Mouse (Mus musculus) frontal cortex, adult 2 months (tissue): ENCODE results near the gene Epm2aip1. TPM values are rescaled to one million over a fixed set of nuclear protein-coding genes. Genes with fewer than 3 reads are reported as not detected.

Experiments used
- DNase-seq, 2 experiments: peaks; one replicate each; pipeline ENCODE4 v3.0.0; 2022; ENCODE audit warnings: low spot score in 1 of 2; ENCODE audit errors: extremely low spot score in 1 of 2
- polyA plus RNA-seq: library from polyadenylated mRNA; depleted of rRNA; stranded (reverse); fragments of >200 nt; gene quantifications from 2 replicates; pipeline ENCODE4 v1.2.3, GENCODE M21; 2012; rRNA removed

Epm2aip1 gene
- 41.9 and 47.2 TPM in 2 replicates for polyA plus RNA-seq

GRCm38 (mm10) chr9:111271434-111272160 is at the start of gene Epm2aip1, which contains the start of gene Mlh1:
Gene Epm2aip1, plus strand, starts transcription at chr9:111271929.
Gene Mlh1, minus strand, starts transcription at chr9:111271791.
- peak; percentile 98 to 100 for DNase-seq

DNA sequence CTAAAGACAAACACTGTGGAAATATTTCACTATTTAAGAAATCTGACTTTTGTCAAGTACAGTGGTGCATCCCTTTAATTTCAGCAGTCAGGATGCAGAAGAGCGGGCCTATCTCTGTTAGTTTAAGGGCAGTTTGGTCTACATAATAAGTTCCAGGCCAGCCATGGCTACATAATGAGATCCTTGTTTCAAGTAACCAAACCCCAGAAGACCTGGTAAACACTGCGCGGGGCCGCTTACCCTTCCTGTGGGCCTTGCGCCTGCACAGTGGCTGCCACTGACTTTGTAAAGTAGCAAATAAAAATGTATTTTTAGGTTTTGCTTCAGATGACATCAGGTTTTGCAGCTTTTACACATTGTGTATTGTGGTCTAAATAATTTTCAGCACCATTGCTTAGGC is 48.3 kb upstream of the Epm2aip1 start:
- DNase-seq = no peak

GRCm38 (mm10) chr9:111228446-111228845 is 43.3 kb upstream of the Epm2aip1 start:
- peak in 1 of 2 experiments; percentile 20 for DNase-seq

GRCm38 (mm10) chr9:111234701-111235100 is 37.0 kb upstream of the Epm2aip1 start:
- no peak for DNase-seq

DNA sequence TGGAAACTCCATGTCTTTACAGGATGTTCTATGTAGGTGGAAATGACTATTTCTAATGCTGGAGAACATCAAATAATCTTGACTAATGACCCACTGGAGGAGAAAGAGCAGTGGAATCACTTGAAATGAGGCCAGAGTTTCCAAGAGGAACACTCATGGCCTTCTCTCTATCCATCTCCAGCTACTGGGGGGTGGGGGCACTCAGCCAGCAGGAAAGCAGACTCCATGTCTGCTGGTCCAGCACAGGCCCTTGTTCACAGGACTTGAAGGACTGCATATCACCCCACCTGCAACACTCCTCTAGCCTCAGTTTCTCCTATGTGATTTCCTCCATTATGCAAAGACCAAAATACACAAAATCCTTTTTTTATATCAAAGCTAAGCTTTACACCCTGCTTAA is 34.0 kb upstream of the Epm2aip1 start:
- DNase-seq = no peak

- DNase-seq = no peak
Observed at GRCm38 (mm10) chr9:111239821-111240220, 31.9 kb upstream of the Epm2aip1 start.

GRCm38 (mm10) chr9:111243384-111243783 is 28.3 kb upstream of the Epm2aip1 start:
- DNase-seq = no peak

DNA sequence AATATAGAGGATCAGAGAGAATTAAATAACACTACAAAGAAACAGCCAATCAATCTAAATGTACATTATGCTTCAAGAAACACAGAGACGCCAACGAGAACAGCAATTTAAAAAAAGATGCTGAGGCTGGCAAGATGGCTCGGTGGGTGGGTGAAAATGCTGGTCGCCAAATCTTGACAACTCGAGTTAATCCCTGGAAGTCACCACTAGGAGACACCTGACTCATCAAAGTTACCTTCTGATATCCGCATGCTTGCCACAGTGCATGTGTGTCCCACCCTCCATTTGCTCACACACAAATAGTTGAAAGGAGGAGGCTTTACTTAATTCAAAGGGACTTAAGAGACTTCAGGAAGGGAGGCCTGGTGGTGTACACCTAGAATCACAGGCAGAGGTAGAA is 26.2 kb upstream of the Epm2aip1 start:
- DNase-seq = peak in 1 of 2 experiments; percentile 18

DNA sequence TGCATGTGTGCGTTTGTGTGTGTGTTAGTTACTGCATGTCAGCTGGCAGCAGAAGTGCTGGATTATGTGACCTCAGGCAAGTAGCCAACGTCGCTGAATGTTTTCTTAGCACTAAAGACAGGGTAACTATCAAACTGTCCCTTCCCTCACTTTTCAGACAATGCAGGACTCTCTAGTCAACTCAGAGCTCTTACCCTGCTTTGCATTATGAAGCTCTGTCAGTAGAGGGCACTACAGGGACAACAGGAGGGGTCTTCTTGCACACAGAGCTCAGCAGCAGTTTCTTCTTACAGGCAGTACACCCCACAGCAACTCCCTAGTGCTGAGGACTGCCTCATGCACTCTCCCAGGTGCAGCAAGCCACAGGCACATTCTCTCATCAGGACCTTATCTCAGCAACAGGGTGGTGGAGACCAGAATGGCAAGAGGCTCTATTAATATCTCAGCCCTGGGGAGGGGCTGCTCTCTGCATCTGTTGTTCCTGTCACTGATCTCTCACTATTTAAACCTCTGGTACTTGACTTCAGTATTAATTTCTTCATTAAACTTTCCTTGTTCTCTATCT is 24.0 kb upstream of the Epm2aip1 start:
- peak in 1 of 2 experiments; percentile 52 for DNase-seq

DNA sequence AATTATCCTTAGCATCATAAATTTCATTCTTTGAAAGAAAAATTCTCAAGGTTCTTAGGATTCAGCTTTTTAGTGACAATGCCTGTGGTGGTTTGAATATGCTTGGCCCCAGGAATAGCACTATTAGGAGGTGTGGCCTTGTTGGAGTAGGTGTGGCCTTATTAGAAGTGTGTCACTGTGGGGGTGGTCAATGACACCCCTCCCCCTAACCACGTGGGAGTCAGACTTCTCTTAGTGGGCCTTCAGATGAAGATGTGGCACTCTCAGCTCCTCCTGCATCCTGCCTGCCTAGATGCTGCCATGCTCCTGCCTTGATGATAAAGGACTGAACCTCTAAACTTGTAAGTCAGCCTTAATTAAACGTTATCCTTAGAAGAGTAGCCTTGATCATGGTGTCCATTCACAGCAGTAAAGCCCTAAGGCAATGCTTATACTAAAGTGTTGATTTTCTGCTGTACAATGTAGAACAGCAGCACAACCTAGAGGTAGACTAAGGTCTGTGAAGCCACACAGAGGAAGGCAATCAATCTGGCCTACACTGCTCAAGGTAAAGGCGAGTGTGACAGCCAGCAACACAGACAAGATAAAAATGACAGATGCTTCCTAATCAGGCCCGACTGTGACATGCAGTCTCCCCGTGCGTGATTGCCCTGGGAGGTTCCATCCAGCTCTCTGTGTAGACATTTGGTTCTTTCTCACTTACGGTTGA is 19.4 kb upstream of the Epm2aip1 start:
- no peak for DNase-seq

DNA sequence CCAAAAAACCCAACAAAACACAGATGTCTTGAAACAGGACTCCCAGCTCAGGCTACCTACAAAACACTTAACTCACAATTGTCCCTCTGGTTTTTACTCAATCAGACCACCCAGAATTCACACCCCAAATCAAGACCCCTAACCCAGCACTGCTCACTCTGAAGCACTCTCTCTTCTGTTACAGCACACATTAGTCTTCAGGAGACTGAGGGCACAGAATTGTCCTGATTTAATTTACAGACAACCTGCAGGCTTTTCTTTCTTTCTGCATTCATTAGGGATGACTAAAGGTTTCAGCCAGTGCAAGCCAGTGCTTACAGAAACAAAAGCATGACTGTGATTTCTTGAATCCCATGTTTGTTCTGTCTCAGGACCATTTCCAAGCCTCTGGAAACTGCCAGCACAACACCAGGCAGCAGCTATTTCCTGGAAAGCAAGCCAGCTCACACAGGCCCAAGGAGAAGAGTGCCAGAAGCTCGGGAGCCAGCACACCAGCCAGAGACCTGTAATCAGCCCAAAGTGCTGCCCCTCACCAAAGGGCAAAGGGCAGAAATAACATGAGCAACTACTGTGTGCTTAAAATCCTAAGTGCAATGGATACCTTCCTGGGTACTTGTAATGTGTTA is 11.3 kb upstream of the Epm2aip1 start:
- DNase-seq = peak in 1 of 2 experiments; percentile 52

DNA sequence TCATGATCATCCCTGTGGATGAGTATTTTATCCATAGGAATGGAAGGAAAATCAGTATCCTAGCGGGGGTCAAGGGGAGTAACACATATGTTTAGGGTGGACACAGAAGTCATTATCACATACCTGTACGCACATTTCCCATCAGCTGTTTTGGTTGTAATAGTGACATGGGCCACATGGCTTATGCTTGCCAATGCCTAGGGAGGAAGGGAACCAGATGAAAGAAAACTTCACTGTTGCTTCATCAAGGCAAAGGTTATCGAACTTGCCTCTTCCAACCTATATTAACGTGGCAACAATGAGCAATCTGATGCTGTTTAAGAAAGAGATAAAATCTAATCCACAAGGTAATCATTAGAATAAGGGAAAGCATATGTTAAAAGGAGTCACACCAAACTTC is 10.4 kb upstream of the Epm2aip1 start:
- no peak for DNase-seq

- DNase-seq = no peak
Observed at GRCm38 (mm10) chr9:111267998-111268397, 3.7 kb upstream of the Epm2aip1 start.

GRCm38 (mm10) chr9:111270606-111271005 is 1.1 kb upstream of the Epm2aip1 start:
- DNase-seq = no peak

DNA sequence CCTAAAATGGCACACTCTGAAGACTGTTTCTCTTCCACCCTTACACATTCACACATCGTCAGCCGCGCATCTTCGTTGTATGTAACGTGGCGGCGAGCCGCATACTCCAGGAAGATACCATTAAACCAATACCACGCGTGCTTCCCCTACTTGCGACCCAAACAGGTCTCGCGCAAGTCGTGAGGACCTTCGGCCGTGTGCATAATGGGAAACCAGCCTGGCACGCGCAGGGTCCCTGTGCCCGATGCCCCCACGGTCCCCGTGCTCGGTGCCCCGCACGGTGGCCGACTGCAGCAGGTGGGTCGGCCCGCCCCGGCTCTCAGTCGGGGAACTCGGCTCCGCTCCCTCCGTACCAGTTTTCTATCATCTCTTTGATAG is 684 bp upstream of the Epm2aip1 start:
- DNase-seq = no peak

DNA sequence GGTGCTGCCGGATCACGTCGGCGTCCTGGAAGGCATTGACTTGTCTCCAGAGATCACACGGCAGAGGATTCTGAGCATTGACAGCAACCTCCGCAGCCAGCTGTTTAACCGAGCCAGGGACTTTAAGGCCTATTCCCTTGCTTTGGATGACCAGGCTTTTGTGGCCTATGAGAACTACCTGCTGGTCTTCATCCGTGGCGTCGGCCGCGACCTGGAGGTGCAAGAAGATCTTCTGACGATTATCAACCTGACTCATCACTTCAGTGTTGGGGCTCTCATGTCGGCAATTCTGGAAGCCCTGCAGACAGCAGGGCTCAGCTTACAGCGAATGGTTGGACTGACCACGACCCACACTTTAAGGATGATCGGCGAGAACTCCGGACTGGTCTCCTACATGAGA is 627 bp downstream of the Epm2aip1 start:
- DNase-seq = peak in 1 of 2 experiments; percentile 21

GRCm38 (mm10) chr9:111272996-111273785 is 1.5 kb downstream of the Epm2aip1 start:
- no peak for DNase-seq

DNA sequence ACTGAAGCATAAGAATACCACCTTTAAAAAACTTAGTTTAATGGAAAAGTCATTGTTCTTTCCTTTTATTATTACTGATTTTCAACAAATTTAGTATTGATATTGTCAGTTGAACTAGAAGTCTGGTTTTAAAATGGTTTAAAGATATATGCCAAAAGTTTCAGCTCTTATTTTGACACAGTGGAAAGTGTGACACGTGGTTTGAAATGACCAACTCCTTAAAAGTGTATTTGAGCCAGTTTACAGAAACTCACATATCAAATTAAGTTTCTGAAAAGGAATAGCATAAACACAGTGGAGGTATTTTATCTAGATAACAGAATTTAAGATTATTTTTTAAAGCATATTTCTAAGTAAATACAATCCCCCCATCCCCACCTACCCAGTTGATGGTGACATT is 2.2 kb downstream of the Epm2aip1 start:
- no peak for DNase-seq

GRCm38 (mm10) chr9:111275156-111275555 is 3.4 kb downstream of the Epm2aip1 start:
- no peak for DNase-seq

DNA sequence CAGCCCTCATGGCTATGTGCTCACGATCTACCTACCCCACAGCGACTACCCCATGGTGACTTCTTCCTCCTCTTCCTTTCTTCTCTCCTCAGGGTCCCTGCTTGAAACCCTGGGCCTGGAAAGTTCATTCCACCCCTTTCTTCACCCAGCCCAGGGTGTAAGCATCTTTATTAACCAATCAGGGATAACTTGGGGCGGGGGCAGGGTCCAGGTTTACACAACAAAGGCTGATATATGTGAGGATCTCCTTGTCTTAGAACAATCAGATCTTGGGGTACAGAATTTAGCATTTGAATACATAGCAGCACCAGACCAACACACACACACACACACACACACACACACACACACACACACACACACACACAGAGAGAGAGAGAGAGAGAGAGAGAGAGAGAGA is 13.3 kb downstream of the Epm2aip1 start:
- DNase-seq = no peak
